Mouse (Mus musculus): Measurements from ENCODE around the gene Lactb. TPM values are rescaled to one million over a fixed set of nuclear protein-coding genes. Genes with fewer than 3 reads are reported as not detected.
A peak's percentile ranks its signal among the peaks of the same experiment; 100 is the strongest.

The Lactb gene
- 10 to 100 TPM; 17.5 to 18.6 TPM for total RNA-seq (2021)

GRCm38 (mm10) chr9:66975239-66975645 is at the start of gene Lactb:
Gene Lactb, minus strand, starts transcription at chr9:66975484.
- intact Hi-C loops (cut with DNase I): loop anchor here (10.0 kb wide), 2 partner anchors 330 to 460 kb away; partner anchors contain the start of gene Fbxl22
- peak; percentile 91 to 98 for DNase-seq (ENCODE audit: extremely low spot score in 1 of 2, low spot score in 2 of 2)

- no peak for DNase-seq (ENCODE audit: extremely low spot score in 1 of 2, low spot score in 2 of 2)
- intact Hi-C loops (cut with DNase I): no loop called here
Measured at GRCm38 (mm10) chr9:67023371-67023770, 48.1 kb upstream of the Lactb start.

GRCm38 (mm10) chr9:67020063-67020462 is 44.8 kb upstream of the Lactb start:
- DNase-seq (ENCODE audit: extremely low spot score in 1 of 2, low spot score in 2 of 2): no peak
- intact Hi-C loops (cut with DNase I): no loop called here

GRCm38 (mm10) chr9:67013501-67013900 is 38.2 kb upstream of the Lactb start:
- intact Hi-C loops (cut with DNase I): no loop called here
- DNase-seq (ENCODE audit: extremely low spot score in 1 of 2, low spot score in 2 of 2): no peak

DNA sequence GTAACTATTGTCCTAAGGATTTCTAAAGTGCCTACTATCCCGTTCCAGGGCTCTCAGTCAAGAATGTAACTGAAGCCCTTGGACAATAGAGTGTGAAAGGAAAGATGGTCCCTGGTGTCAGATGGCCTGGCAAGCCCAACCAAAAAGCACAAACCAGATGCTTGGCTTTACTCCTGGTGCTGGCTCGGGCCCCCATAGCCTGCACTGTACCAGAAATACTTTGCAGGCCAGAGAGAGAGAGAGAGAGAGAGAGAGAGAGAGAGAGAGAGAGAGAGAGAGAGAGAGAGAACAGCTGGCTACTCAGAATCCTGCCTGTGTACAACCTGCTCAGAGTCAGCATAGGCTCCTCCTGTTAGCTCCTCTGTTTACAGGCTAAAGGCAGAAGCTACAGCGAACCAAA is 37.2 kb upstream of the Lactb start:
- no peak for DNase-seq (ENCODE audit: extremely low spot score in 1 of 2, low spot score in 2 of 2)
- intact Hi-C loops (cut with DNase I): no loop called here

GRCm38 (mm10) chr9:67011483-67011882 is 36.2 kb upstream of the Lactb start:
- intact Hi-C loops (cut with DNase I): no loop called here
- no peak for DNase-seq (ENCODE audit: extremely low spot score in 1 of 2, low spot score in 2 of 2)

DNA sequence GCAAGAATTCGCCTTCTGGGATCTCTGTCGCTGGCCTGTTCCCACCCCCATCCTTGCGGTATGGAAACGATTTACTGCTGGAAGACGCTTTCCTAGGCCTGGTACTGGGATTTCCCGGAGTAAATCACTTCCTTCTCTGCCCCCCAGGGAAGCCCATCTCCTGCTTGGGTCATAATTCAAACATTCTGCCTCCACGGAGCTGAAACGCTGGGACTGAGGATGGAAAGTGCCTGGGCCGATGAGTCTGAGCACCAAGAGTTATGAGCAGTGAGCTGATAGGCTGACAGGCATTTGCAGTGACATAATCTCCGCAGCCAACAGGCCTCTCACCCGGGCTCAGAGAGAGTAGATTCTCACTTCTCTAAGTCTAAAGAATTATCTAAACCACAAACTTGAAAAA is 33.5 kb upstream of the Lactb start:
- no peak for DNase-seq (ENCODE audit: extremely low spot score in 1 of 2, low spot score in 2 of 2)
- intact Hi-C loops (cut with DNase I): no loop called here

- DNase-seq (ENCODE audit: extremely low spot score in 1 of 2, low spot score in 2 of 2): no peak
- intact Hi-C loops (cut with DNase I): no loop called here
Measured at GRCm38 (mm10) chr9:67006376-67006775, 31.1 kb upstream of the Lactb start.

GRCm38 (mm10) chr9:67005161-67005742 is 30.0 kb upstream of the Lactb start:
- DNase-seq (ENCODE audit: extremely low spot score in 1 of 2, low spot score in 2 of 2): no peak
- intact Hi-C loops (cut with DNase I): no loop called here

GRCm38 (mm10) chr9:67003656-67004055 is 28.4 kb upstream of the Lactb start:
- no peak for DNase-seq (ENCODE audit: extremely low spot score in 1 of 2, low spot score in 2 of 2)
- intact Hi-C loops (cut with DNase I): no loop called here

DNA sequence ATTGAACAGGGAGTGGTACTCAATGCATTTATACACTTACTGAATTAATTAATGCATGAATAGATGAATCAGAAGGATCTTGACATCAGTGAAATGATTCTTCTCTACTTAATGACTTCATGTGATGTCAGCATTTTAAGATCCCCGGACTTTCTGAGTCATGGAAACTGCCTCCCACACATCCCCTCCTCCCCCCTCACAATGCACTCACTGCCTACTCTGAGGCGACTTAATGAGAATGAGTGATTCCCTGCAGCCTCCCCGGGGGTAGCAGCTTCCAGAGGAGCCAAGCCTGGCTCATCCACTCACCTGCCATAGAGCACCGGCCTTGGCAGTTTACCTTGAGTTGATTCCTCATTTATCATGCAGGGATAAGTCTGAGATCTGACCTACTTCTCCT is 27.9 kb upstream of the Lactb start:
- DNase-seq (ENCODE audit: extremely low spot score in 1 of 2, low spot score in 2 of 2): no peak
- intact Hi-C loops (cut with DNase I): no loop called here

GRCm38 (mm10) chr9:67001506-67001905 is 26.2 kb upstream of the Lactb start:
- no peak for DNase-seq (ENCODE audit: extremely low spot score in 1 of 2, low spot score in 2 of 2)
- intact Hi-C loops (cut with DNase I): loop anchor here (2.0 kb wide), 1 partner anchor 41 kb away; no protein-coding TSS in a partner anchor

DNA sequence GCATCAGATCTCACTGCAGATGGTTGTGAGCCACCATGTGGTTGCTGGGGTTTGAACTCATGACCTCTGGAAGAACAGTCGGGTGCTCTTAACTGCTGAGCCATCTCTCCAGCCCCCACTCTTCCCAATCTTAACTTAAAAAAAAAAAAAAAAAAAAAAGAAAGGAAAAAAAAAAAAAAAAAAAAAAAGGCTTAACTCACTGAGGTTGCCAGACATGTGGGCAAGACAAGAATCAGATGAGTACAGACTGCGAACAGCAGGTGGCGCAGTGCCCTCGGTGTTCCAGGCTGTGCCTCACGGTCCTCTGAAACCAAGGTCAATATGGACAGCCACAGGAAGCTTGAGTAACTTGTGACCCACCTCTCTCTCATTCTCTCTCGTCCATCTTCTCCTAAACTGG is 25.8 kb upstream of the Lactb start:
- intact Hi-C loops (cut with DNase I): loop anchor here (2.0 kb wide), 1 partner anchor 42 kb away; no protein-coding TSS in a partner anchor
- peak; percentile 53 to 83 for DNase-seq (ENCODE audit: extremely low spot score in 1 of 2, low spot score in 2 of 2)

GRCm38 (mm10) chr9:66999698-67000097 is 24.4 kb upstream of the Lactb start:
- intact Hi-C loops (cut with DNase I): loop anchor here (2.0 kb wide), 1 partner anchor 43 kb away; no protein-coding TSS in a partner anchor
- DNase-seq (ENCODE audit: extremely low spot score in 1 of 2, low spot score in 2 of 2): no peak

DNA sequence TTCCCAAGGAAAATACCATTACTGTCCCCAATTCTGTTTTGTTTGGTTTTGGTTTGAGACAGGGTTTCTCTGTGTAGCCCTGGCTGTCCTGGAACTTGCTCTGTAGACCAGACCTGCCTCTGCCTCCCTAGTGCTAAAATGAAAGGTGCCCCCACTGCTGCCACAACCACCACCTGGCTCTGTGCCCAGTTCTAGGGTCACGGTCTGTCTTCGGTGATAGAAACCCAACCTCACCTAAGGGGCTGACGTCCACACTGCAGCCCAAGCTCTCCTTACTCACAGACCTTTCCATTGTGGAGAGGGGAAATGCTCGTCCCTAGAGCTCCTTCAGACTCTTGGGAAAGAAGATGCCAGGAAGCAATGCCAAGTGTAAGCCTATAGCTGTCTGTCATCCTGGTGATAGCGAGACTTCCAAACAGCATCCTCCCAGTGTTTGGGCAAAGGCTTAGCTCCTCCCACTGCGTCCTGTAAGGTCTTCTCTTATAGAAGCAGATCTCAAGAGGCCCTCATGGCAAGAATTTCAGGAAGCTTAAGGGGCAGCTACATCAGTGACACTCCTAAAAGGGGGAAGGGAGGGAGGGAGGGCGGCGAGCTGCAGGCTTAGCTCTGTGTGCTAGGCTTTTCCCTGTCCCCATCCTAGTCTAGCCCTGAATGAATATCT is 16.6 kb upstream of the Lactb start:
- no peak for DNase-seq (ENCODE audit: extremely low spot score in 1 of 2, low spot score in 2 of 2)
- intact Hi-C loops (cut with DNase I): no loop called here

DNA sequence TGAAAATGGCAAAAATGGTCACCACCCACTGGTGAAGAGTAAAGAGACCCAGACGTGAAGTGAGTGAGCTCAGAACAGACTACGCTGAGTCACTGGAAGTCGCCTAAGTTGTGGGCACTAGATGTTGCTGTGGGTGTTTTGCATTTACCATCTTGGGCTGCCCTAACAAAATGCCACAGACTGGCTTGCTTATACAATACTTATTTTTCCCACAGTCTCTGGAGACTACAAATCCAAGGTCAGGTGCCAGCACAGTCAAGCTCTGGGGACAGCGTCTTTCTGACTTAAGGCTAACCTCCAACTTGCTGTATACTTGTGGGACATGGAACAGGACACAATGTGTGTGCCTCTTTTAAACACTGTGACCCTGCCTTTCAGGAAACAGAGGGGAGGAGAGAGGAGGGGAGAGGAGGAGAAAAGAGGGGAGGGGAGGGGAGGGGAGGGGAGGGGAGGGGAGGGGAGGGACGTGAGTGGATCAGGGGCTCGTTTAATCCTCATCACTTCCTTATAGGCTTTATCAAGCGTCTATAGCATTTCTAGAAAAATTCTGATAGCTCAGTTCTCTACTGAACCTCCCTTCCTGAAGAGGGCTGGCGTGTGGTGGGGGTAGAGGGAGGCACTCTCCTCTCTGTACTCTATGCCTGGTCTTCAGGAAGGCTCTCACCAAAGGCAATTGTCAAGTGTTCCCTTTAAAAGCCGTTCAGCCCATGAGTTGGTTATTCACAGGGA is 15.9 kb upstream of the Lactb start:
- intact Hi-C loops (cut with DNase I): no loop called here
- DNase-seq (ENCODE audit: extremely low spot score in 1 of 2, low spot score in 2 of 2): no peak

GRCm38 (mm10) chr9:66990046-66990445 is 14.8 kb upstream of the Lactb start:
- intact Hi-C loops (cut with DNase I): no loop called here
- no peak for DNase-seq (ENCODE audit: extremely low spot score in 1 of 2, low spot score in 2 of 2)

GRCm38 (mm10) chr9:66989581-66989980 is 14.3 kb upstream of the Lactb start:
- intact Hi-C loops (cut with DNase I): no loop called here
- DNase-seq (ENCODE audit: extremely low spot score in 1 of 2, low spot score in 2 of 2): no peak

DNA sequence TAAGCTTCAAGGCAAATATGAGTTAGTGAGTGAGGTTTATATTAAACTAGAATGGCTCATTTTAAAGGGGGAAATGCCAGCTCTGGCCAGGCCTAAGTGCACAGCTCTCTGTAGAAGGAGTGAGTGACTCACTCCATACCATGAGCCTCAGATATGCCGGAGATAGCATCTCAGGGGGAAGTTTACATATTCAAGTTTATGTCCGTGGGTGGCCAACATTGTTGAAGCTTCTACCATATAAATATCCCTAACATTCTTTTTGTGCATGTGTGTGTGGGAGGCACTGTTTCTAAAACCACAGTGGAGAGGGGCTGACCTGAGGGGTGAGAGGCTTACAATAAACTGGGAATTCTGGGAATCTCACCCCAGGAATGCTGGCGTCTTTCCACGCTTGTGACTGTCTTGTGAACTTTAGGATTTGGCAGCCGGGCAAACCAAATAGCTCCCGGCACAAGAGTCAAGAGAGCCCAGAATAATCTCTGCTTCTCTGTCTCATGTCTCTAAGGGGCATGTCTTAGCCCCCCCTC is 13.7 kb upstream of the Lactb start:
- DNase-seq (ENCODE audit: extremely low spot score in 1 of 2, low spot score in 2 of 2): peak in 1 of 2 experiments; percentile 82
- intact Hi-C loops (cut with DNase I): no loop called here

Data from left cerebral cortex, postnatal 10 days (tissue).